Mouse (Mus musculus) myocyte (in vitro differentiated cells): ENCODE results near the gene Timm23.

Source experiments
- CEBPB ChIP-seq: IDR thresholded peaks from 2 replicates; pipeline ENCODE4 v1.6.1; 2011; ENCODE audit warnings: mild to moderate bottlenecking, moderate library complexity; ENCODE audit not compliant: poor library complexity, insufficient read depth, severe bottlenecking
- E2F4 ChIP-seq: IDR thresholded peaks from one replicate; pipeline ENCODE4 v1.6.1; 2011; ENCODE audit warnings: mild to moderate bottlenecking, control low read depth, moderate library complexity; ENCODE audit not compliant: insufficient read depth
- MAX ChIP-seq: IDR thresholded peaks from one replicate; pipeline ENCODE4 v1.6.1; 2011; ENCODE audit warnings: low read depth, mild to moderate bottlenecking, control low read depth
- MYOG ChIP-seq, 3 experiments: IDR thresholded peaks; one replicate each; pipeline ENCODE4 v1.6.1; 2011; ENCODE audit warnings: control low read depth in 2 of 3, low read depth in 2 of 3, mild to moderate bottlenecking in 2 of 3; ENCODE audit not compliant: insufficient read length in 2 of 3, control insufficient read depth in 1 of 3, insufficient read depth in 1 of 3
- POLR2A ChIP-seq: IDR thresholded peaks from one replicate; pipeline ENCODE4 v1.6.1; 2011; ENCODE audit warnings: low read depth, mild to moderate bottlenecking, control low read depth, moderate library complexity; ENCODE audit not compliant: insufficient read length
- POLR2AphosphoS2 ChIP-seq: IDR thresholded peaks from one replicate; pipeline ENCODE4 v1.6.1; 2011; ENCODE audit warnings: low read depth, control low read depth; ENCODE audit not compliant: insufficient read length
- REST ChIP-seq: IDR thresholded peaks from one replicate; pipeline ENCODE4 v1.6.1; 2011; ENCODE audit warnings: mild to moderate bottlenecking, control low read depth, moderate library complexity; ENCODE audit not compliant: insufficient read depth, insufficient read length
- TCF12 ChIP-seq: IDR thresholded peaks from one replicate; pipeline ENCODE4 v1.6.1; 2011; ENCODE audit warnings: mild to moderate bottlenecking, control low read depth; ENCODE audit not compliant: poor library complexity, insufficient read depth, severe bottlenecking
- TCF3 ChIP-seq: IDR thresholded peaks from one replicate; pipeline ENCODE4 v1.6.1; 2011; ENCODE audit warnings: low read depth, control low read depth; ENCODE audit not compliant: insufficient read length
- USF1 ChIP-seq: IDR thresholded peaks from one replicate; pipeline ENCODE4 v1.6.1; 2011; ENCODE audit warnings: low read depth, mild to moderate bottlenecking, control low read depth, moderate library complexity

DNA sequence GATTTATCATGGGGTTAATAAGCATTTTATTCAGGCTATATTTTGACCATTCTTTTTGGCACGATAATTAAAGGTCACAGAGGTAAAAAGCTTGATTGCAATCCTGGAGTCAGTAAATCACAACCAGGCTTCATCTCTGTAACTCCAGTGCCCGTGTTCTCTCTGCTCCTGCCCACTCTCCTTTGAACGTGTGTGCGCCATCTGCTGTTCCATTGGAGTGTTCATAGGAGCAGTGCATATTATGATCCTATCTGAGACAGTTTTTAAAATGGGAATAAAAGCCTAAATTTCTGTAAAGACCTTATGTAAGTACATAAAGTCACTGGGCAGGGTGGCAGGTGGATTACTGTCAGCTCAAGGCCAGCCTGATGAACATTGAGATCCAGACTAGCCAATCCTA lies 40.7 kb upstream of the Timm23 start:
- TF ChIP-seq POLR2A: no peak
- TF ChIP-seq POLR2AphosphoS2: no peak
- no peak for TF ChIP-seq REST
- no peak for TF ChIP-seq TCF3
- no peak for TF ChIP-seq USF1
- TF ChIP-seq E2F4: no peak
- no peak for TF ChIP-seq TCF12
- no peak for TF ChIP-seq CEBPB
- TF ChIP-seq MYOG (IDR thresholded peaks at IDR 0.05; ENCODE audit: control insufficient read depth in 1 of 3, insufficient read depth in 1 of 3, insufficient read length in 2 of 3, low read depth in 2 of 3): no peak
- TF ChIP-seq MAX: no peak
